Mouse (Mus musculus) stomach, embryonic 15.5 days (tissue): ENCODE measurements around the gene Btd. TPM values are rescaled to one million over a fixed set of nuclear protein-coding genes. Genes with fewer than 3 reads are reported as not detected.
A peak's percentile ranks its signal among the peaks of the same experiment; 100 is the strongest.

ENCODE experiments used
- ATAC-seq: fragments of 200-750 bp; cut with Nextera tagmentation; 2 replicates; pipeline ENCODE4 v1.8.0; 2017; ENCODE audit warnings: low read depth, moderate number of reproducible peaks, moderate TSS enrichment; ENCODE audit not compliant: insufficient read depth, low FRiP score
- H3K27ac ChIP-seq: fragments of 300-500 bp; sonication (generic); 2 replicates; pipeline ENCODE4 v1.5.1; 2015; ENCODE audit warnings: mild to moderate bottlenecking, inconsistent platforms
- H3K27me3 ChIP-seq: fragments of 300-500 bp; sonication (generic); replicated peaks from 2 replicates; pipeline ENCODE4 v1.6.1; 2015; ENCODE audit warnings: inconsistent platforms
- H3K36me3 ChIP-seq: fragments of 300-500 bp; sonication (generic); 2 replicates; pipeline ENCODE4 v1.6.1; 2015; ENCODE audit warnings: inconsistent platforms
- H3K4me1 ChIP-seq: fragments of 300-500 bp; sonication (generic); 2 replicates; pipeline ENCODE4 v1.6.1; 2015; ENCODE audit warnings: inconsistent platforms
- H3K4me2 ChIP-seq: fragments of 300-500 bp; sonication (generic); 2 replicates; pipeline ENCODE4 v1.6.1; 2015; ENCODE audit warnings: mild to moderate bottlenecking, inconsistent platforms
- H3K4me3 ChIP-seq: fragments of 300-500 bp; sonication (generic); replicated peaks from 2 replicates; pipeline ENCODE4 v1.5.1; 2015; ENCODE audit warnings: inconsistent platforms
- H3K9ac ChIP-seq: fragments of 300-500 bp; sonication (generic); 2 replicates; pipeline ENCODE4 v1.6.1; 2015; ENCODE audit warnings: inconsistent platforms
- H3K9me3 ChIP-seq: fragments of 300-500 bp; sonication (generic); 2 replicates; pipeline ENCODE4 v1.6.1; 2016; ENCODE audit warnings: inconsistent platforms
- WGBS: fragments of 180-500 bp; shearing (Covaris S2); methylation state at CpG from one replicate; pipeline ENCODE4 v1.1.7; 2015; 5-methylcytosine and 5-hydroxymethylcytosine counted together
- polyA plus RNA-seq: library from polyadenylated mRNA; unstranded; fragments of >200 nt; fragmentation: Nextera tagmentation; extraction: Ambion mirVana; gene quantifications from 2 replicates; pipeline ENCODE4 v1.2.1, GENCODE M21; 2015

The Btd gene
- polyA plus RNA-seq, 1 experiment from 2014 or later, result 27.5 TPM

DNA sequence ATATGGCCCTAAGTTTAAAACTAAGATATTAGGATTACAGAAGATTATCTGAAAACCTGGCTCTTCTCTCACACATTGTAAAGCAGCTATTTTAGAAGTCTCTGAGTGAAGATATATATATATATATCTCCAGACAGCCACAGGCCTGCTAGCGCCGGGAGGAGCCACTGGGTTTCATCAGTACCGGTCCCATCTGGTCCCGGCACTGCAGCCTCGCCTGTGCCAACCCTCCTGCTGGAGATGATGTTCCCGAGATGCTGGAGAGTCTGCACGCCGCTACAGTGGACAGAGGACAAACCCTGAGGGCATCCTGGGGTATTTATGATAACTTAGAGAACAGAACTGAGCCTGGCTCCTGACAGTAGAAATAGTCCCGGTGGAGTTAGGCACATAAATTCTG is 23.6 kb upstream of the Btd start:
- Histone ChIP-seq H3K36me3 (no peaks in the 10 kb centered on the region), H3K4me3 (no peak overlapping the region), H3K27ac (no peak overlapping the region), H3K9ac (no peak overlapping the region), H3K4me1 (no peaks in the 10 kb centered on the region), H3K4me2 (no peak overlapping the region), H3K27me3 (no peaks in the 10 kb centered on the region), H3K9me3 (no peaks in the 10 kb centered on the region)
- WGBS, result 77% methylated on average over 9 of the region's 9 CpGs
- ATAC-seq, result no peak

DNA sequence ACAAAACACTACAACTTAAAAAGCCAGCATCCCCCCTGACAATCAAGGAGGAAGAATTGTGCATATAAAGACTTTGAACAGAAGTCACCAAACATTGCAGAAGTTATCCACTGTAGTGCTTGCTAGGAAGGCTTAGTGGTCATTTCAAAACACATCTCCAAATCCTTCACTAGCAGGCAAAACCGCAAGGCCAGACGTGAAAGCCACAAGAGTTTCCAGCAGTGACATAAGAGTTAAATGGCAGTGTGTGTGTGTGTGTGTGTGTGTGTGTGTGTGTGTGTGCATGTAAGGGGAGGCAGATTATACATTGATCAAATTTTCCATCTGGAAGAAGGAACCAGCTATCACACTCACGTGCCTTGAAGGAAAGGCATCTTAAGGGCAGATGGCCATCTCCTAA is 22.8 kb upstream of the Btd start:
- Histone ChIP-seq H3K27me3 (no peaks in the 10 kb centered on the region), H3K36me3 (no peaks in the 10 kb centered on the region), H3K4me3 (no peak overlapping the region), H3K4me1 (no peaks in the 10 kb centered on the region), H3K27ac (no peak overlapping the region), H3K9ac (no peak overlapping the region), H3K4me2 (no peak overlapping the region), H3K9me3 (no peaks in the 10 kb centered on the region)
- ATAC-seq, result no peak
- WGBS, result 71% methylated on average over 3 of the region's 3 CpGs

DNA sequence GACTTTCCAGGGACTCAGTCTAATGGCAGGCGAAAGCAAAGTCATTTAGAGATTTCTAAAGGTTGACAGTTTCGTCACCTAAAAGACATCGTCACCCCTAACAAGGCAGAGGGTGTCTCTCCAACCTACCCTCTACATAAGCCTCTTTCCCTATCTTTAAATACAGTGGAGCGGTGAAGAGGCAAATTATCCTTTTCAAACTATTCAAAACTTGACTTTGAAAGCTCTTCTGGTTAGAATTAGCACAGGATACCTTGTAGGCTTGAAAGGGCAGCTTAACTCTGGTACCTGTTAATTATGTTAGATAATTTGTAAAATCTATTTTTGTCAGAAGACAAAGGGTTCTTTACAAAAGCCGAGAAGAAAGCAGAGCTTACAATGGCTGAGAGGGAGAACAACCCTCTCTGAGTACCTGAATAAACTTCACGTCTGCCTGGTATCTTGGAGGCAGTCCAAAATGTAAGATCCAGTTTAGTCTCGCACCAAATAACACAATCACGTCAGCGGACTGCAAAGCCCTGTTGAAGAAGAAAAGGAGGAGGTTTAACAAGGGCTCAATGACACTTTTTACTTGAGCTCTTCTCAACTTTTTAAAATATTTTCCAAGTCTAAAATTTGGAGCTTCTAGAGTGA is 20.1 kb upstream of the Btd start:
- Histone ChIP-seq H3K4me2 (no peak overlapping the region), H3K27me3 (no peaks in the 10 kb centered on the region), H3K4me1 (no peaks in the 10 kb centered on the region), H3K4me3 (no peak overlapping the region), H3K9ac (no peak overlapping the region), H3K36me3 (no peaks in the 10 kb centered on the region), H3K27ac (no peak overlapping the region), H3K9me3 (no peaks in the 10 kb centered on the region)
- 67% methylated on average over 9 of the region's 9 CpGs for WGBS
- no peak for ATAC-seq

- Histone ChIP-seq H3K9me3 (no peaks in the 10 kb centered on the region), H3K4me3 (no peak overlapping the region), H3K27ac (no peak overlapping the region), H3K4me2 (no peak overlapping the region), H3K36me3 (no peaks in the 10 kb centered on the region), H3K9ac (no peak overlapping the region), H3K4me1 (no peaks in the 10 kb centered on the region), H3K27me3 (no peaks in the 10 kb centered on the region)
- 79% methylated on average over 12 of the region's 12 CpGs for WGBS
- ATAC-seq, result no peak
Measured at GRCm38 (mm10) chr14:31622748-31623147, 18.1 kb upstream of the Btd start.

DNA sequence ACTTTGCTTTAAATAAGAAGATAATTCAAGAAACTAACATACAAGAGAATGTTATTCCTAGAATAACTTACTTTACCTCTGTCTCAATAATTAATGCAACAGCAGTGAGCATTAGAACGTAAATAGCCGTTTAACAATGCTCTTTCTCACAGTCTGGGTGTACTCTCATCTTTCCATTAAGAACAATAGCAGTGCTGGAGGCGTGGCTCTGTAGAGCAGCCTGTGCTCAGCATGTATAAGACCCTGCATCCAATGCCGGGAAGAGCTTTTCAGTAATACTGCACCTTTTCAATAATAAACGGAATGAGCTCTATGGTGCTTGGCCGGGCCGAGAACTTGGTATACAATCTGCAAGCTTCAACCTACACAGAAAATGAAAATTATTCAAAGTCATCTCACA is 10.2 kb upstream of the Btd start:
- 75% methylated on average over 7 of the region's 7 CpGs for WGBS
- no peaks in the 10 kb centered on the region for H3K4me1 ChIP-seq
- no peaks in the 10 kb centered on the region for H3K36me3 ChIP-seq
- H3K9me3 ChIP-seq, result no peaks in the 10 kb centered on the region
- ATAC-seq, result no peak
- no peak overlapping the region for H3K9ac ChIP-seq
- H3K4me2 ChIP-seq, result no peak overlapping the region
- no peak overlapping the region for H3K4me3 ChIP-seq
- H3K27ac ChIP-seq, result no peak overlapping the region
- no peaks in the 10 kb centered on the region for H3K27me3 ChIP-seq

- 0 out of 2 replicates have a peak, but pooled peaks cover 4% of the 10 kb centered on the region for H3K4me1 ChIP-seq
- 3% methylated on average over 25 of the region's 26 CpGs for WGBS
- H3K4me2 ChIP-seq, result peak within 1 kb of the TSS; percentile 87
- peak within 1 kb of the TSS; percentile 67 for H3K4me3 ChIP-seq
- H3K27ac ChIP-seq, result peak within 1 kb of the TSS; percentile 92
- no peaks in the 10 kb centered on the region for H3K36me3 ChIP-seq
- H3K9ac ChIP-seq, result peak within 1 kb of the TSS; percentile 43; the same call in 1 of the 2 replicates
- H3K27me3 ChIP-seq, result no peaks in the 10 kb centered on the region
- peak; percentile 5; the same call in 1 of the 2 replicates for ATAC-seq
- H3K9me3 ChIP-seq, result no peaks in the 10 kb centered on the region
Measured at GRCm38 (mm10) chr14:31640346-31640889, 410 bp upstream of the Btd start, which contains the start of gene Gm49387. Gene Gm49387 (minus strand): TSS chr14:31640878.

DNA sequence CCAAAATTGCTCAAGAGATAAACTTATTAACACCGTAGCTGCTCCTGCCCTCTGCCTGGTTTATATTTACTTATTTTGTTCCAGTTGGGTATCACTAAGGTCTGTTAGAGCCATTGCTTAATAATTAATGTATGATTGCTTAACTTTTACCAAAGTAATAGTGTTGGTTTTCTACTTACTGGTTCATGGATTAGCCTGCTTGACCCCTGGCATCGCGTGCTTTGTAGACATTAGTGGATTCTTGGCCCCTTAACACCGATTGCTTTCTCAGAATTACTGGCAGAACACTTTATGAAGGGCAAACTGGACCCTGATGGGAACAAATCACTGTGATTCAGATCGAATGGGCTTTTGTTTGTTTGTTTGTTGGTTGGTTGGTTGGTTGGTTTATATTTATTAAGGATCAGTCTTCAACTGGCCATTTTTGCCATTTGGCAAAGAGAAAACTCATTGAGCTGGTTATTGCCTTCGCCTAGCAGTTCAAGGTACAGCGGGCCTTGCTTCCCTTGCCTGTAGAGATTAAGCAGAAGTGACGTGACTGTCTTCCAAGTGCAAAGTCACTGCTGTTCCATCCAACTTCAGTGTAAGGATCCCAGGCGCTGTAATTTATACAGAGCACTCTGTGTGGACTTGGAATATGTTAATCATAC is 803 bp downstream of the Btd start:
- H3K27me3 ChIP-seq, result no peaks in the 10 kb centered on the region
- H3K36me3 ChIP-seq, result no peaks in the 10 kb centered on the region
- peak overlapping the region; percentile 87 for H3K4me2 ChIP-seq
- ATAC-seq, result no peak
- peak overlapping the region; percentile 92; the same call in 1 of the 2 replicates for H3K27ac ChIP-seq
- WGBS, result 65% methylated on average over 9 of the region's 9 CpGs
- H3K4me3 ChIP-seq, result peak overlapping the region; percentile 67
- H3K9ac ChIP-seq, result peak overlapping the region; percentile 43; the same call in 1 of the 2 replicates
- H3K4me1 ChIP-seq, result 0 out of 2 replicates have a peak, but pooled peaks cover 4% of the 10 kb centered on the region
- H3K9me3 ChIP-seq, result no peaks in the 10 kb centered on the region

DNA sequence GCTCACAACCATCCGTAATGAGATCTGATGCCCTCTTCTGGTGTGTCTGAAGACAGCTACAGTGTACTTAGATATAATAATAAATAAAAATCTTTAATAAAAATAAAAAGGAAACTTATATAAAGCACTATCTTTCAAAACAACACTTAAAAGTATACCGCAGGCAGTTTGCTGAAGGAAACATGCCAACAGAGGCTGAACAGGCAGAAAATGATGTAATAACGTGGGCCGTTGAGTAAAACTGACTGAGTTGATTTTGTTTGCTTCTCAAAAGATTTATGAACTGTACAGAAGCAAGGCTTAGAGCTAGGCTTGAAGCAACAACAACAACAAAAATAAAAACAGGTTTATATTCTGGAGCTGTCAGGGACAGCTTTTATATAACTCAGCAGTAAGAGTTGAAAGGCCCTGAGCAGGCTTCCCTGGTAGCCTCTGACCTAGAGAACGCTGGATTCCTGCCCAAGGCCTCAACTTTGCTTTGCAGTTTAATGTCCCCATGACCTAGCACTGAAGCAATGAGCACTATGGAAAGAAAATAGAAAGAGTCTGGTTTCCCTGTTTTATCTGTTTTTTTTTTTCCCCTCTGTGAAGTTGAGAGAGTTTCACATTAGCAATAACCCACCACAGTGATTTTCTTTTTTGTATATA is 3.5 kb downstream of the Btd start:
- no peak overlapping the region for H3K9ac ChIP-seq
- H3K27ac ChIP-seq, result no peak overlapping the region
- H3K9me3 ChIP-seq, result no peaks in the 10 kb centered on the region
- no peaks in the 10 kb centered on the region for H3K27me3 ChIP-seq
- WGBS, result 86% methylated on average over 5 of the region's 5 CpGs
- no peaks in the 10 kb centered on the region for H3K36me3 ChIP-seq
- 0 out of 2 replicates have a peak, but pooled peaks cover 4% of the 10 kb centered on the region for H3K4me1 ChIP-seq
- no peak overlapping the region for H3K4me2 ChIP-seq
- H3K4me3 ChIP-seq, result no peak overlapping the region
- ATAC-seq, result no peak

- Histone ChIP-seq H3K9ac (no peak overlapping the region), H3K27ac (no peak overlapping the region), H3K4me2 (no peak overlapping the region), H3K36me3 (no peaks in the 10 kb centered on the region), H3K4me1 (0 out of 2 replicates have a peak, but pooled peaks cover 3% of the 10 kb centered on the region), H3K4me3 (no peak overlapping the region), H3K27me3 (no peaks in the 10 kb centered on the region), H3K9me3 (no peaks in the 10 kb centered on the region)
- no peak for ATAC-seq
- 64% methylated on average over 3 of the region's 3 CpGs for WGBS
Measured at GRCm38 (mm10) chr14:31644931-31645547, 4.2 kb downstream of the Btd start.

DNA sequence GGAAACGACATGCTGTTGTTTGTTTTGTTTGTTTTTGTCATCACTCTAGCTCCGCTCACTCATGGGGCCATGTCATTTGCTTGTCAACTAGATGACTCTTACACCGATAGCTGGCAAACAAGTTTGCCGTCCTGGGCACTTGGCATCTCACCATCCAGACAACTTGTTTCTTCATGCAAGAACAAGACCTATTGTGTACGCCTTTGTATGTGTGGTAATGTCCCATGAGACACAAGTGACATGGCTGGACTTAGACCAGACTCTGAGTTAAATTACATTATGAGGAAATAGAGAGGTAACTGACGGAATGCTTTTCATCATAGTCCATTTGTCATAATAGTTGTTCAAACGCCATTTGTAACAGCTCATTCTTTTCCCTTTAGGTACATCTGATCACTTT is 5.1 kb downstream of the Btd start:
- no peaks in the 10 kb centered on the region for H3K27me3 ChIP-seq
- no peaks in the 10 kb centered on the region for H3K36me3 ChIP-seq
- H3K4me1 ChIP-seq, result no peaks in the 10 kb centered on the region
- no peak for ATAC-seq
- 84% methylated on average over 7 of the region's 7 CpGs for WGBS
- no peak overlapping the region for H3K9ac ChIP-seq
- H3K4me2 ChIP-seq, result no peak overlapping the region
- H3K9me3 ChIP-seq, result no peaks in the 10 kb centered on the region
- H3K27ac ChIP-seq, result no peak overlapping the region
- H3K4me3 ChIP-seq, result no peak overlapping the region

GRCm38 (mm10) chr14:31647991-31648390 is 7.2 kb downstream of the Btd start:
- H3K27ac ChIP-seq, result no peak overlapping the region
- H3K4me1 ChIP-seq, result peaks cover 3% of the 10 kb centered on the region; the same call in 1 of the 2 replicates
- H3K4me3 ChIP-seq, result no peak overlapping the region
- no peaks in the 10 kb centered on the region for H3K36me3 ChIP-seq
- H3K9me3 ChIP-seq, result no peaks in the 10 kb centered on the region
- no peak overlapping the region for H3K9ac ChIP-seq
- no peaks in the 10 kb centered on the region for H3K27me3 ChIP-seq
- 89% methylated on average over 10 of the region's 10 CpGs for WGBS
- H3K4me2 ChIP-seq, result no peak overlapping the region
- no peak for ATAC-seq
